Mouse (Mus musculus): Measurements from ENCODE around the gene Rad9a.

The Rad9a gene

GRCm38 (mm10) chr19:4218293-4218692 lies 16.8 kb upstream of the Rad9a start:
- in situ Hi-C loops (cut with MseI, MboI) = no loop called here

- in situ Hi-C loops (cut with MseI, MboI) = no loop called here
These were observed 16.4 kb upstream of the Rad9a start for GRCm38 (mm10) chr19:4217855-4218254.

DNA sequence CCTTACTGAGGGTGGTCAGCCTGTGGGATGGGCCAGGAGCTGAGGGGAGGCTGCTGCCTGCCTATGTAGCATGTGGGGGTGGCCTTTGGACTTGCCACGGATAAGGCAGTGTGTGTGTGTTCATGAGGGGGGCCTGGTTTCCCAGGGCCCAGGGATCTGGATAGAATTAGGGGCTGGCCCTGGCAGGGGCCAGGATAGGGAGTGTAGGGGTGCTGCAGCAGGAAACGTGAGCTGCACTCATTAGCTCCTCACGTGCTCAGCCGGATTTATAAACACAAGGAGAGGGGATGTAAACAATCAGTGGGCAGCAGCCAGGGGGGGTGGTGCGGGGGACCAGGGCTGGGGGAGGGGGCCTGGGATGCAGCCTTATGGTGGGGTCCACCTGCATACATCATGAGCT lies 15.7 kb upstream of the Rad9a start:
- in situ Hi-C loops (cut with MseI, MboI) = no loop called here

- in situ Hi-C loops (cut with MseI, MboI) = no loop called here
These were observed 14.7 kb upstream of the Rad9a start for GRCm38 (mm10) chr19:4216041-4216685.

- in situ Hi-C loops (cut with MseI, MboI) = no loop called here
These were observed 14.0 kb upstream of the Rad9a start for GRCm38 (mm10) chr19:4215451-4215840.

DNA sequence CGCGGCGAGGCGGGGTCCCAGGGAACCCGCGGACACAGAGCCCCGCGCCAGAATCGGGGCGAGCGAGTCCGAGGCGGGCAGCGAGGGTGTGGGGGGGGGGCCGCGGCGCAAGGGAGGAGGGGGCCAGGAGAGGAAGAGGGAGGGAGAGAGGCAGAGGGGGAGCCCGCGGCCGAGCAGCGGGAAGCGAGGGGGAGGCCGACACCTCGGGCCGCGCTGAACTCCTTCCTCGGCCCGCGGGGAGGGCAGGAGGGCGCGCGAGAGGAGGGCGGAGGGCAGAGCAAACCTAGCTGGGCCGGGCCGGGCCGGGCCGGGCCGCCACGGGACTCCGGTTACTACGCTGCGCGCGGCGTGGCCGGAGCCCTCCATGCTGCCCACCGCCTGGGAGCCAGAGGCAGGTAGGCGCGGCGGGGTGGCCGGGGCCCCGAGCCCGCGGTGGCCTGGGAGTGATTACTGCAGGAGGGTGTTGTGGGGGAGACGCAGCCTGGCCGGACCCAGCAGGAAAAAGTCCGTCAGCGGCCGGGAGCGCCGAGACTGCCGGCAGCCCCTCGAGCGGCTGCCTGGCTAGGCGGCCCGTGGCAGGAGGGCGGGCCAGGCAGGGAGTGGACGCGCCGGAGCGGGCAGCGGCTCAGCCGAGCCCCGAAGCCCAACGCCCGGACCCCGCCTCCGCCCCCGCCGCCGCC lies 13.4 kb upstream of the Rad9a start:
- in situ Hi-C loops (cut with MseI, MboI) = no loop called here

DNA sequence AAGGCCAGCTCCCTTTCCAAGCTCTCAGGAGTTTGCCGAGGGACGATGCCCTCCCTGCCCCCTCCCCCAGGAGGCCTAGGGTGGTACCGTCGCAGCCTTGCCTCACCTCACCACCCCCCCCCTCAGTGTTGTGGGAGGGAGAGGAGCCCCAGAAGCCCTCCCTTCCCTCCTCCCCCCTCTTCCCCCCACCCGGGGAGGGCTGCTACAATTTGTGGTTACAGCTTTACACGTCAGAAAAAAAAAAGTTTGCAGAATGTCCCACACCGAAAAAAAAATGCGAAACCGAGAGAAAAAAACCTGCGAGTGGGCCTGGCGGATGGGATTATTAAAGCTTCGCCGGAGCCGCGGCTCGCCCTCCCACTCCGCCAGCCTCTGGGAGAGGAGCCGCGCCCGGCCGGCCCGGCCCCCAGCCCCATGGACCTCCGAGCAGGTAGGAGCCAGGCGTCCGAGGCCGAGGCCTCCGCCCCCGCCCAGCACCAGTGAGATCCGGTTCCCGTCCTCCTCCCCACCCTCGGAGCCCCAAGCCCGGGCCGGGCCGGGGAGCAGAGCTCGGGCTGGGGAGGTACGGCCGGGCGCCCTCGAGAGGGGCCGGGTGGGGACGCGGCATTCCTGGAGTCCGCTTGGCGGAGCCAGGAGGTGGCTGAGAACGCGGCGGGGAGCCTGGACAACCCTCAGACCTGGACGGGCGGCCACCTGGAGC lies 12.8 kb upstream of the Rad9a start, which contains the start of the genes Clcf1 and AC109138.7:
Clcf1 (plus strand) TSS at position 168 of the 700 bp plus-strand sequence.
AC109138.7 (plus strand) TSS at position 287 of the 700 bp plus-strand sequence.
- in situ Hi-C loops (cut with MseI, MboI) = no loop called here

- in situ Hi-C loops (cut with MseI, MboI) = no loop called here
These were observed 12.1 kb upstream of the Rad9a start for GRCm38 (mm10) chr19:4213524-4213974.

GRCm38 (mm10) chr19:4211891-4212588 lies 10.6 kb upstream of the Rad9a start:
- in situ Hi-C loops (cut with MseI, MboI) = no loop called here

GRCm38 (mm10) chr19:4208563-4208962 lies 7.1 kb upstream of the Rad9a start:
- in situ Hi-C loops (cut with MseI, MboI) = loop anchor here in 1 of 2 experiments (5.0 kb wide), 1 partner anchor 34 kb away; no protein-coding TSS in a partner anchor

GRCm38 (mm10) chr19:4206971-4207370 lies 5.5 kb upstream of the Rad9a start:
- in situ Hi-C loops (cut with MseI, MboI) = loop anchor here in 1 of 2 experiments (5.0 kb wide), 1 partner anchor 35 kb away; no protein-coding TSS in a partner anchor

DNA sequence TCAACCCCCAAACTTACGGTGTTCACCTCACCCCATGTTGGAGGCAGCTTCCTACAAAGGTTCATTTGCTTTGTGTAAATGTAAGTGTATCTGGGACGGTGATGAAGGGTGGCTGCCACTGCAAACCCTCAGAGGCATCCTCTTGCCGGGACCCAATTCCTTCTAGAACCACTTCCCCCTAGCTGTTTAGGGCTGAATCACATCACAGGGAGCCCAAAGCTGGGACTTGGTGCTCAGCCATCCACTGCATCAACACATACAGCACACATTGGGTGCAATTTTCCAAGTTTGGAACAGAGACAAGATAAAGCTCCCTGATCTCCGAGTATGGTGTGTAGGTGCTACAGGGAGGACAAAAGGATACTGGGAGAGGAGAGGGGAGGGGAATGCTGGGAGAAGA lies 3.4 kb upstream of the Rad9a start:
- in situ Hi-C loops (cut with MseI, MboI) = loop anchor here in 1 of 2 experiments (5.0 kb wide), 1 partner anchor 37 kb away; no protein-coding TSS in a partner anchor

DNA sequence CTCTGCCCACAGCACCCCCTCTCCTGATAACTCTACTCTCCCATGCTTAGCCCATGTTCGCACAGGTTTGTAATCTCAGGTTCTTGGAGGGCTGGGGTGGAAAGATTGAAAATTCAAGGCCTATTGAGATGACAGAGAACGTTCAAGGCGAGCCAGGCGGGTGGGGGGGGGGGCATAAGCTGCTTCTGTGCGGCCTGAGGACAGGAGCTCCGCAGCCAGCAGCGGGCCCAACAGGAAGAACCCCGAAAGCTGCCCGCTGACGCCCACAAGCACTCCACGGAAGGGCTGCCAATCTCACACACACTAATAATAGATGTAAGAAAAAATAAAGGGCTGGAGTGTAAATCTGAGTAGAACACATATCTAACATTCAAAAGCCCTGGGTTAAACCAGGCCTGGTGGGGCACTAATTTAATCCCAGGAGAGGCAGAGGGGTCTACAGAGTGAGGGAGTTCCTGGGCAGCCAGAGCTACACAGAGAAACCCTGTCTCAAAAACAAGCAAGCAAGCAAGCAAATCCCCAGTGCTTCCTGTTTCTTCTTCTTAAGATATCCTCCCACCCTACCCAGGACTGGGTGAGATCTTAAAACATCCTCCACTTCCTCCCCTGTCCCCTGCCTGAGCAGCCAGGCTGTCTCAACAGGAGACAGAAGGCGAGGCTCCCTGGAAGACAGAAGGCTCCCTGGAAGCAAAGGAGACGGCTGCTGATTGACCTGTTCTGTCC lies 2.3 kb upstream of the Rad9a start:
- in situ Hi-C loops (cut with MseI, MboI) = no loop called here

GRCm38 (mm10) chr19:4203148-4203547 lies 1.7 kb upstream of the Rad9a start:
- in situ Hi-C loops (cut with MseI, MboI) = no loop called here

GRCm38 (mm10) chr19:4202149-4202548 lies 687 bp upstream of the Rad9a start:
- in situ Hi-C loops (cut with MseI, MboI) = no loop called here

DNA sequence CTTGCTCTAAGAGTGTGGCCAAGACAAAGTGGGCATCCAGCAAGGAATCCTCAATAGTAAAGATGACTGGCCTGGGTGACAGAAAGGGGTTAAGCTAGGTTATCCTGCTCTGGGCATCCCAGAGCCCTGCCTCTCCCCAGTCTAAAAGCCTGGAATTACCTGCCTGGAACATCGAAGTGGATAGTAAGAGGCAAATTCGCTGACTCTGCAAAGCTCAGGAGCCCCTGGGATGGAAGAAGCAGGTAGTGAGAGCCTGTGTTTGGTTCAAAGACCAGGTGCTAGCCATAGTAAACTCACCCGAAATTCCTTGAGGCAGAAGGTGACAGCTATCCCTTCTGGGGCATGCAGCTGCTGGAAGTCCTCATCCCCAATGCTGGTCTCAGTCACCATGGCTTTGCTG lies 4.3 kb downstream of the Rad9a start:
- in situ Hi-C loops (cut with MseI, MboI) = no loop called here

DNA sequence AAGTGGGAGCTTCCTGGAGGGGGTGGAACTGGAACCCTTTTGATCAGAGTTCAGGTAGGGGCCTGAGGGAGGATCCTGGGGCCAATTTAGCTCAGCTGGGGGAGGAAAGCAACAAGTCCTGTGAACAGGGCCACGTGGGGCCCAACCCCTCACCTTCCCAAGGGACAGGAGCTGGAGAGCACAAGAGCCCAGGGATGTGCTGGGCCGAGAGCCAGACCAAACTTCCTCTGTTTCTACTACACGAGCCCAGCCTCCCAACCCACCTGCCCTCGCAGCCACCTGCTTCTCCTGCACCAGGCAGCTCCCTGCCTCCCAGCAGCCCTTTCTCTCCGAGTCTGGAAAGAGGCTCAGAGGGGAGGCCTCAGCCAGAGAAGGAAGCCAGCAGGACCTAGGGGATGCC lies 4.9 kb downstream of the Rad9a start:
- in situ Hi-C loops (cut with MseI, MboI) = no loop called here

GRCm38 (mm10) chr19:4196048-4196447 lies 5.4 kb downstream of the Rad9a start:
- in situ Hi-C loops (cut with MseI, MboI) = no loop called here

DNA sequence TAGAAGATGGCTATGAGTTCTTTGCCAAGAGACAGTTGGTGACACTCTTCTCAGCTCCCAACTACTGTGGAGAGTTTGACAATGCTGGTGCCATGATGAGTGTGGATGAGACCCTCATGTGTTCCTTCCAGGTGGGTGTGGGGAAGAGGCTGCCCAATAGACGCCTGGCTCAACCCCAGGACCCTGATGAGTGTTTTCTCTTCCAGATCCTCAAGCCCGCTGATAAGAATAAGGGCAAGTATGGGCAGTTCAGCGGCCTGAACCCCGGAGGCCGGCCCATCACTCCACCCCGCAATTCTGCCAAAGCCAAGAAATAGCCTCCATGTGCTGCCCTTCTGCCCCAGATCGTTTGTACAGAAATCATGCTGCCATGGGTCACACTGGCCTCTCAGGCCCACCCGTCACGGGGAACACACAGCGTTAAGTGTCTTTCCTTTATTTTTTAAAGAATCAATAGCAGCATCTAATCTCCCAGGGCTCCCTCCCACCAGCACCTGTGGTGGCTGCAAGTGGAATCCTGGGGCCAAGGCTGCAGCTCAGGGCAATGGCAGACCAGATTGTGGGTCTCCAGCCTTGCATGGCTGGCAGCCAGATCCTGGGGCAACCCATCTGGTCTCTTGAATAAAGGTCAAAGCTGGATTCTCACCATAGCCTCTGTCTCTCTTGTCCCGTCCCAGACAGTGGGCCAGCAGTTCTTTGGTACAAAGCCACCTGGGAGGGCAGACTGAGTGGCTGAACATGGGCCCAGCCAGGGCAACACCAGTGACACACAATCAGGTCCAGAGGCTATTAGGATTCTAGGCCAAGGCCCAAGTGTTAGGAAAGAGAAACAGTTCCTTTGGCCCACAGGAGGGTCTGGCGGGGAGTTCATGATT lies 6.4 kb downstream of the Rad9a start:
- in situ Hi-C loops (cut with MseI, MboI) = no loop called here
